Mouse (Mus musculus) heart, adult 2 months (tissue): ENCODE measurements around the gene Micu1. TPM values are rescaled to one million over a fixed set of nuclear protein-coding genes. Genes with fewer than 3 reads are reported as not detected.

ENCODE experiments used
- DNase-seq, 2 experiments: peaks; one replicate each; pipeline ENCODE4 v3.0.0; 2021
- H3K27ac ChIP-seq: fragments of 200-600 bp; 2 replicates; pipeline ENCODE4 v1.8.1; 2022
- H3K27me3 ChIP-seq: fragments of 200-500 bp; 2 replicates; pipeline ENCODE4 v1.6.1; 2012; ENCODE audit warnings: mild to moderate bottlenecking, low read length, inconsistent platforms, mixed read lengths; ENCODE audit not compliant: control insufficient read depth, insufficient read depth
- H3K36me3 ChIP-seq: fragments of 200-500 bp; 2 replicates; pipeline ENCODE4 v1.6.1; 2012; ENCODE audit warnings: low read length, inconsistent platforms; ENCODE audit not compliant: control insufficient read depth, insufficient read depth
- H3K4me1 ChIP-seq: fragments of 200-500 bp; 2 replicates; pipeline ENCODE4 v1.6.1; 2011; ENCODE audit warnings: low read length; ENCODE audit not compliant: control insufficient read depth, insufficient read depth
- H3K4me3 ChIP-seq: fragments of 200-600 bp; 2 replicates; pipeline ENCODE4 v1.8.1; 2022
- H3K79me2 ChIP-seq: fragments of 200-500 bp; replicated peaks from 2 replicates; pipeline ENCODE4 v1.6.1; 2012; ENCODE audit warnings: mild to moderate bottlenecking, inconsistent platforms, low read length, moderate library complexity, mixed read lengths; ENCODE audit not compliant: control insufficient read depth, insufficient read depth
- H3K9ac ChIP-seq: fragments of 200-500 bp; 2 replicates; pipeline ENCODE4 v1.6.1; 2012; ENCODE audit warnings: low read depth, mild to moderate bottlenecking, control low read depth, inconsistent platforms, low read length, mixed read lengths
- CTCF ChIP-seq: fragments of 200-600 bp; IDR thresholded peaks from 2 replicates; pipeline ENCODE4 v1.8.1; 2022; ENCODE audit warnings: antibody characterized with exemption, mild to moderate bottlenecking, moderate library complexity
- EP300 ChIP-seq: fragments of 200-500 bp; IDR thresholded peaks from 2 replicates; pipeline ENCODE4 v1.6.1; 2011; ENCODE audit warnings: low read depth, low read length, control low read depth; ENCODE audit not compliant: insufficient read depth
- POLR2A ChIP-seq: fragments of 200-500 bp; IDR thresholded peaks from 2 replicates; pipeline ENCODE4 v1.6.1; 2011; ENCODE audit warnings: mild to moderate bottlenecking, low read depth, low read length, control low read depth; ENCODE audit not compliant: insufficient read depth
- WGBS: fragments of 180-500 bp; shearing (Covaris S2); methylation state at CpG from one replicate; pipeline ENCODE4 v1.1.7; 2018; 5-methylcytosine and 5-hydroxymethylcytosine counted together
- intact Hi-C: fragments of 180-260 bp; cut with DNase I; formaldehyde crosslinking; loops from one replicate; pipeline ENCODE4 v1.15.1; 2025
- polyA plus RNA-seq: library from polyadenylated mRNA; depleted of rRNA; stranded (reverse); fragments of >200 nt; gene quantifications from 2 replicates; pipeline ENCODE4 v1.2.3, GENCODE M21; 2012; rRNA removed
- total RNA-seq, 2 experiments: library from RNA; stranded (reverse); gene quantifications; 2 replicates each; pipeline ENCODE4 v1.2.3; 2021

The Micu1 gene
- total and polyA plus RNA-seq, 3 experiments, result 14.1 to 19.7 (median 17.6) TPM

GRCm38 (mm10) chr10:59907080-59907609 lies 204.9 kb downstream of the Micu1 start:
- H3K36me3 ChIP-seq, result no peaks in the 10 kb centered on the region; the same call in 1 of the 2 replicates
- no peak for DNase-seq
- 0 out of 2 replicates have a peak overlapping the region, but pooled peaks have one; percentile 5 for H3K9ac ChIP-seq
- 84% methylated on average over 3 of the region's 3 CpGs for WGBS
- intact Hi-C loops, result no loop called here
- H3K27me3 ChIP-seq, result no peaks in the 10 kb centered on the region
- peak overlapping the region; percentile 15; the same call in 1 of the 2 replicates for H3K27ac ChIP-seq
- TF ChIP-seq EP300, result no peak
- no peak for TF ChIP-seq CTCF
- TF ChIP-seq POLR2A, result no peak
- H3K4me1 ChIP-seq, result peaks cover 27% of the 10 kb centered on the region
- no peak overlapping the region for H3K4me3 ChIP-seq
- no peaks in the 10 kb centered on the region for H3K79me2 ChIP-seq

DNA sequence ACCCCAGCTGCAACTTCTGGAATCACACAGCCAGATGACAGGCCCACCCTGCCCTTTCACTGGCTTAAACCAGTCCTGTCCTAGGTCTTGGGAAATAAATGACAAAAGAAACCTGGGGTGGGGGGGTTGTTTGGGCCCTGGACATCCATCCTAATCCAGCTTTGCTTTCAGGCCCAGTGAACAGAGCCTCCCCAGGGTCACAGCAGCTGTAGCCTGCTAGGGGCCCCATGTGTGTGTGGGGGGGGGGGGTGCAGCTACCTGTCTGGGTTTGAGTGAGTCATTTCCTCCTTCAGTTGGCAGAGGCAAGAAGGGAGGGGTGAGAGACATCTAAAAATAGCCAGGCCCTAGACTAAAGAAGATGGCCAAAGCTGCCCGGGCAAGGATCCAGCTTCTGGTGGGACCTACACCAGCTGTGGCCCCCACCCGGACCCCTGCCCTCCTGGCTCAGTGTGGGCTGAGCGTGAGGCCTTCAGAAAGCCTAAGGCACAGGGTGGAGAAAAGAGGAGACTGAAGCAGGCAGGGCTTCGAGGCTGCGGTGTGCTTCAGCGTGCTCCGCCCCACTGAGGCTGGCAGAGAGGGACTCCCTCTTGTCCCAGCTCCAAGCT lies 205.5 kb downstream of the Micu1 start:
- WGBS, result 15% methylated on average over 7 of the region's 7 CpGs
- H3K79me2 ChIP-seq, result no peaks in the 10 kb centered on the region
- H3K27me3 ChIP-seq, result no peaks in the 10 kb centered on the region
- peak overlapping the region; percentile 32; the same call in 1 of the 2 replicates for H3K9ac ChIP-seq
- no peak overlapping the region for H3K4me3 ChIP-seq
- intact Hi-C loops, result no loop called here
- TF ChIP-seq CTCF (no peak), EP300 (no peak)
- no peaks in the 10 kb centered on the region; the same call in 1 of the 2 replicates for H3K36me3 ChIP-seq
- H3K27ac ChIP-seq, result peak overlapping the region; percentile 67
- DNase-seq, result peak; percentile 57 to 58
- H3K4me1 ChIP-seq, result peaks cover 27% of the 10 kb centered on the region

DNA sequence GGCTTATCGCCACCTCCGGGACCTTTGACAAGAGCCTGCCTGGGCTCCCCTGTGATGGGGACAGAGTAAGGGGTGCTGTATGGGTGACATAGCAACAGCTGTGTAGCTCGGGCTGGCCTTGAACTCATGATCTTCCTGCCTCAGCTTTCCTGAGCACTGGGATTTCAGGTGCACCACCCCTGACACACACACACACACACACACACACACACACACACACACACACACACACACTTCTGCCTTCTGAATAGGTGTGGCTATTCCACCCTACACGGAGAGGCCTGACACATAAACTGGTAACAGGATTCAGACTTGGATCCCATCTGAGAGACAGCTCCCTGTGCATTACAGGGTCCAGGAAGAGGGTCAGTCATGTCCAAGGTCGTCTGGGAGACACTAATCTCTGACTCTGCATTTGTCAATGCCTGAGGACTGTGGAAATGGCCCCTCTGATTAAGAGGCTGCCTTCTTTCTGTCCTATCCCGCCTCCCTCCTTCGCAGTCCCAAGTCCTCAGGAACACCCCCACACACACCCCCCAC lies 206.6 kb downstream of the Micu1 start:
- no peaks in the 10 kb centered on the region for H3K79me2 ChIP-seq
- peak overlapping the region; percentile 67 for H3K27ac ChIP-seq
- TF ChIP-seq CTCF (no peak), POLR2A (no peak), EP300 (no peak)
- H3K27me3 ChIP-seq, result no peaks in the 10 kb centered on the region
- 26% methylated on average over 7 of the region's 7 CpGs for WGBS
- no peak overlapping the region for H3K4me3 ChIP-seq
- peak in 1 of 2 experiments; percentile 10 for DNase-seq
- intact Hi-C loops, result loop anchor here (1.0 kb wide), 1 partner anchor 65 kb away; no protein-coding TSS in a partner anchor
- peak overlapping the region; percentile 42 for H3K9ac ChIP-seq
- no peaks in the 10 kb centered on the region; the same call in 1 of the 2 replicates for H3K36me3 ChIP-seq
- H3K4me1 ChIP-seq, result peaks cover 24% of the 10 kb centered on the region

DNA sequence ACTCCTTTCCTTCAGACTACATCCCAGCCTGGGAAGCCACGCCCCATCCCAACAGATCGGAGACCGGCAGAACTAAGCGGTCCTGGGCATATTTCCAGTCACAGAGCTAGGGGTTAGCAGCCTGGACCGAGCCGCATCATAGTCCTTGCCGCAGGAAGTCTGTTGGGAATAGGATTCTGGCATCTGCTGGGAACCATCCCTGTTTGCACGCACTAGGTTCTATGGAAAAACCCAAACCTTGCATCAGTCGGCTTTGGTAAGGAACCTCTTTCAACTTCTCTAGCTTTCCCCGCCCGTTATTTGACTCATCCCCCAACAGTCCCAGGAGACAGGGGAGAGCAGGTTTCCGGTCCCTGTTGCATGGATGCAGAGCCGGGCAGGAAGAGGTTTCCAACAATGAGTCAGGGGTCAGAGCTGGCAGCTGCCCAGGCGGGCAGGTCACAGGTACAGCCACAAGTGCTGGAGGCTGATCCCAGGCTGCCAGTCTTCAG lies 207.1 kb downstream of the Micu1 start:
- Histone ChIP-seq H3K9ac (peak overlapping the region; percentile 28), H3K36me3 (no peaks in the 10 kb centered on the region; the same call in 1 of the 2 replicates), H3K4me3 (peak overlapping the region; percentile 6; the same call in 1 of the 2 replicates), H3K27me3 (no peaks in the 10 kb centered on the region), H3K79me2 (no peaks in the 10 kb centered on the region), H3K4me1 (peaks cover 24% of the 10 kb centered on the region), H3K27ac (peak overlapping the region; percentile 79)
- peak; percentile 76 to 82 for DNase-seq
- WGBS, result 3% methylated on average over 14 of the region's 14 CpGs
- intact Hi-C loops, result loop anchor here (1.0 kb wide), 1 partner anchor 65 kb away; no protein-coding TSS in a partner anchor
- TF ChIP-seq CTCF, result no peak
- TF ChIP-seq EP300, result peak; percentile 79
- TF ChIP-seq POLR2A, result peak; percentile 58

DNA sequence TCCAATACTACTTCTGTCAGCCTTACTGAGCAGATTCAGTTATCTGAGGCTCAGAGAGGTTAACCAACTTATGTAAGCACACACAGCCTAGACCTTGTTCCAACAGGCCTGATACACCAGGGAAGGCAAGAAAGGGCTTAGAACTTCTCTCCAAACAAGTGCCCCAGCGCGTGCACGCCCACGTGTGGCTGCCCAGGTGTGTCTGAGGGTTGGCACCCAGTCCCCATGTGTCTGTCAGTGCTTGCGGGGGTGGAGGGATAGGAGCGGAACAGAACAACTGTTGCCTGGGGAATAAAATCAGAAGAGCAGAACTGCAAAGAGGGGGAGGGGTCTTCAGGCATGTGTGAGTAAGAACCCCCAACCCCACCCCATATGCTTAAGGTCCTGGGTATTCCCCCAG lies 208.8 kb downstream of the Micu1 start:
- 54% methylated on average over 6 of the region's 6 CpGs for WGBS
- intact Hi-C loops, result no loop called here
- no peaks in the 10 kb centered on the region for H3K79me2 ChIP-seq
- no peaks in the 10 kb centered on the region for H3K27me3 ChIP-seq
- no peaks in the 10 kb centered on the region; the same call in 1 of the 2 replicates for H3K36me3 ChIP-seq
- no peak overlapping the region for H3K4me3 ChIP-seq
- H3K4me1 ChIP-seq, result peaks cover 34% of the 10 kb centered on the region
- H3K9ac ChIP-seq, result peak overlapping the region; percentile 13
- H3K27ac ChIP-seq, result peak overlapping the region; percentile 66
- no peak for TF ChIP-seq EP300
- TF ChIP-seq CTCF, result no peak
- no peak for TF ChIP-seq POLR2A
- DNase-seq, result peak in 1 of 2 experiments; percentile 53

GRCm38 (mm10) chr10:59911561-59912198 lies 209.4 kb downstream of the Micu1 start:
- H3K9ac ChIP-seq, result peak overlapping the region; percentile 13
- intact Hi-C loops, result no loop called here
- no peak overlapping the region for H3K4me3 ChIP-seq

More at GRCm38 (mm10) chr10:59911561-59912198, 209.4 kb downstream of the Micu1 start:
- H3K4me1 ChIP-seq, result peaks cover 34% of the 10 kb centered on the region
- WGBS, result 36% methylated on average over 25 of the region's 25 CpGs
- H3K27ac ChIP-seq, result peak overlapping the region; percentile 66
- H3K79me2 ChIP-seq, result no peaks in the 10 kb centered on the region
- DNase-seq, result peak; percentile 72 to 76
- no peaks in the 10 kb centered on the region; the same call in 1 of the 2 replicates for H3K36me3 ChIP-seq
- no peaks in the 10 kb centered on the region for H3K27me3 ChIP-seq
- peak; percentile 89; the same call in 1 of the 2 replicates for TF ChIP-seq EP300
- TF ChIP-seq CTCF, result no peak
- TF ChIP-seq POLR2A, result peak; percentile 51; the same call in 1 of the 2 replicates

Other genes with a start within 250 kb of the Micu1 start
- gene Gm10322, start 86.4 kb upstream of the Micu1 start, total RNA-seq, result not detected
- gene Gm10322, start 86.4 kb upstream of the Micu1 start, polyA plus RNA-seq, result not detected in 2 replicates
- gene Mcu, start 85.8 kb upstream of the Micu1 start, total RNA-seq, result 10 to 100 TPM; 20.0 to 21.6 TPM
- 10.4 and 17.9 TPM in 2 replicates for gene Mcu, start 85.8 kb upstream of the Micu1 start, polyA plus RNA-seq
- gene Dnajb12, start 177.1 kb downstream of the Micu1 start, total RNA-seq, result 10 to 100 TPM; 36.8 to 45.4 TPM
- 32.9 and 39.2 TPM in 2 replicates for gene Dnajb12, start 177.1 kb downstream of the Micu1 start, polyA plus RNA-seq
- gene Ddit4, start 249.4 kb downstream of the Micu1 start, total RNA-seq, result 100 to 1,000 TPM in 1 of 2 experiments, 10 to 100 TPM in 1; 70.7 to 219 TPM
- 48.0 and 55.5 TPM in 2 replicates for gene Ddit4, start 249.4 kb downstream of the Micu1 start, polyA plus RNA-seq